21 mouse cellular contexts compared by ENCODE assay signal in the genomic region with DNA sequence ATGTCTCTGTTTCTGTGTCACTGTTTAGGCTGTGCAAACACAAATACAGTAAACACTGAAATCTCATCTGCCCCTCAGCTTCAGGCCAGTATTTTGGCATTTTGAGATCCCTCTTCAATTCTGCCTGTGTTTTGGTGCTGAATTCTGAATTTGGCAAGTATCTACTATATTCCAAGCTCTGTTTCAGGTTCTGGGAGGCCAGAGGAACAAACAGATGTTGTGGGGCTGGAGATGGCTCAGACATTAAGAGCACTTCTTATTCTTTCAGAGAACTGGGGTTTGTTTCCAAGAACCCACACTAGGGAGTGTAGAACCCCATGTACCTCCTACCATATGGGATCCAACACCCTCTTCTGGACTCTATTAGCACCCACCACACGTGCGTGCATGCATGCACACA.
DNase-seq lines count a peak whose midpoint lies in the region; ATAC-seq and TF ChIP-seq lines count a peak whose summit lies in the region.
"Had no signal": no experiment of that assay in that cellular context is flagged by ENCODE, and none has a peak within 500 bp of the region (broad histone marks: within the 10 kb centered on the region; RNA-seq: fewer than 3 reads in every experiment).

No protein-coding gene starts in this region.

- no peak for TF ChIP-seq CTCF in lung, postnatal 0 days (IDR thresholded peaks at IDR 0.05)
- TF ChIP-seq CTCF in stomach, postnatal 0 days (IDR thresholded peaks at IDR 0.05; ENCODE audit: low read depth) = no peak

- no peaks in the 10 kb centered on the region for H3K27me3 ChIP-seq in lung, postnatal 0 days (replicated peaks; ENCODE audit: insufficient read depth, low read length)
- no peaks in the 10 kb centered on the region for H3K27me3 ChIP-seq in stomach, embryonic 15.5 days (replicated peaks)
- no peaks in the 10 kb centered on the region for H3K27me3 ChIP-seq in stomach, postnatal 0 days (ENCODE audit: control insufficient read depth, insufficient read depth, low read length)
- H3K27me3 ChIP-seq: embryonic facial prominence, embryonic 12.5 days; forebrain, embryonic 13.5 days; forebrain, embryonic 15.5 days had no signal

- no peak overlapping the region for H3K9ac ChIP-seq in lung, postnatal 0 days (replicated peaks; ENCODE audit: low read depth)
- no peak overlapping the region for H3K9ac ChIP-seq in stomach, embryonic 15.5 days
- H3K9ac ChIP-seq in stomach, postnatal 0 days (ENCODE audit: low read length) = no peak overlapping the region
- H3K9ac ChIP-seq: embryonic facial prominence, embryonic 12.5 days; forebrain, embryonic 13.5 days; forebrain, embryonic 15.5 days had no signal

- no peaks in the 10 kb centered on the region for H3K4me1 ChIP-seq in lung, postnatal 0 days (ENCODE audit: insufficient read depth, low read depth, low read length)
- H3K4me1 ChIP-seq in stomach, embryonic 15.5 days = no peaks in the 10 kb centered on the region
- no peaks in the 10 kb centered on the region for H3K4me1 ChIP-seq in stomach, postnatal 0 days (replicated peaks; ENCODE audit: control insufficient read depth, insufficient read depth)
- H3K4me1 ChIP-seq: embryonic facial prominence, embryonic 10.5 days; forebrain, embryonic 13.5 days; forebrain, embryonic 15.5 days had no signal

- H3K4me2 ChIP-seq in lung, postnatal 0 days (replicated peaks; ENCODE audit: low read depth, low read length) = no peak overlapping the region
- H3K4me2 ChIP-seq in stomach, embryonic 15.5 days = no peak overlapping the region
- no peak overlapping the region for H3K4me2 ChIP-seq in stomach, postnatal 0 days (replicated peaks; ENCODE audit: low read depth)
- H3K4me2 ChIP-seq: embryonic facial prominence, embryonic 12.5 days; forebrain, embryonic 13.5 days; forebrain, embryonic 15.5 days had no signal

- no peak overlapping the region for H3K27ac ChIP-seq in lung, postnatal 0 days (ENCODE audit: low read length)
- 0 out of 2 replicates have a peak overlapping the region, but pooled peaks have one; percentile 9 for H3K27ac ChIP-seq in stomach, embryonic 15.5 days
- no peak overlapping the region for H3K27ac ChIP-seq in stomach, postnatal 0 days (replicated peaks)
- H3K27ac ChIP-seq: embryonic facial prominence, embryonic 10.5 days; embryonic facial prominence, embryonic 12.5 days; forebrain, embryonic 13.5 days; forebrain, embryonic 15.5 days had no signal

- no peak for TF ChIP-seq EP300 in lung, postnatal 0 days (IDR thresholded peaks at IDR 0.05)
- TF ChIP-seq EP300 in stomach, postnatal 0 days (optimal IDR thresholded peaks at IDR 0.05) = no peak

- H3K9me3 ChIP-seq in lung, postnatal 0 days (ENCODE audit: low read length) = no peaks in the 10 kb centered on the region
- H3K9me3 ChIP-seq in stomach, embryonic 15.5 days = no peaks in the 10 kb centered on the region
- no peaks in the 10 kb centered on the region for H3K9me3 ChIP-seq in stomach, postnatal 0 days (ENCODE audit: control insufficient read depth, low read length)
- H3K9me3 ChIP-seq: embryonic facial prominence, embryonic 10.5 days; embryonic facial prominence, embryonic 12.5 days; forebrain, embryonic 13.5 days; forebrain, embryonic 15.5 days had no signal

- DNase-seq in heart, adult 8-10 months (ENCODE audit: low spot score) = peak; percentile 13
- DNase-seq in heart, postnatal 10 days = no peak
- peak; percentile 8 for DNase-seq in lung, postnatal 0 days (ENCODE audit: low spot score)
- DNase-seq in lung, postnatal 25 days (ENCODE audit: low spot score) = no peak
- no peak for DNase-seq in stomach, postnatal 0 days (ENCODE audit: low spot score)
- DNase-seq in MN1 (ENCODE audit: low spot score) = no peak
- DNase-seq: adrenal gland, adult 8-10 months; adrenal gland, postnatal 14 days; adrenal gland, postnatal 36 days; cerebellum, adult 11-12 months; cerebellum, adult 2 months; cerebellum, adult 9-10 months; cerebellum, postnatal 10 days; cerebellum, postnatal 25 days had no signal

- 95% methylated on average over 2 of the region's 2 CpGs for WGBS in lung, postnatal 0 days
- WGBS in stomach, embryonic 15.5 days = 90% methylated on average over 2 of the region's 2 CpGs
- WGBS in stomach, postnatal 0 days = 77% methylated on average over 2 of the region's 2 CpGs

- no peak overlapping the region for H3K4me3 ChIP-seq in lung, postnatal 0 days (ENCODE audit: low read depth, low read length)
- no peak overlapping the region for H3K4me3 ChIP-seq in stomach, embryonic 15.5 days (replicated peaks)
- no peak overlapping the region for H3K4me3 ChIP-seq in stomach, postnatal 0 days (ENCODE audit: low read depth, low read length)
- H3K4me3 ChIP-seq: embryonic facial prominence, embryonic 10.5 days; embryonic facial prominence, embryonic 12.5 days; forebrain, embryonic 13.5 days; forebrain, embryonic 15.5 days had no signal

- no peaks in the 10 kb centered on the region for H3K36me3 ChIP-seq in lung, postnatal 0 days (ENCODE audit: insufficient read depth, low read length)
- H3K36me3 ChIP-seq in stomach, embryonic 15.5 days = no peaks in the 10 kb centered on the region
- no peaks in the 10 kb centered on the region for H3K36me3 ChIP-seq in stomach, postnatal 0 days (ENCODE audit: control insufficient read depth, insufficient read depth, low read length)
- H3K36me3 ChIP-seq: embryonic facial prominence, embryonic 10.5 days; embryonic facial prominence, embryonic 12.5 days; forebrain, embryonic 15.5 days had no signal

- intact Hi-C loops in heart, postnatal 10 days (cut with DNase I) = no loop called here

- ATAC-seq in lung, postnatal 0 days = no peak
- no peak for ATAC-seq in stomach, embryonic 15.5 days (ENCODE audit: insufficient read depth, low FRiP score, low read depth)
- no peak for ATAC-seq in stomach, postnatal 0 days (ENCODE audit: low FRiP score, low TSS enrichment)
- ATAC-seq: activated CD4-positive, CD25-positive, alpha-beta regulatory T cell, adult 4 months; forebrain, embryonic 13.5 days; forebrain, embryonic 15.5 days; Patski had no signal

Comparison
In these comparisons a context has a peak if more than half of its experiments do, and no peak if none do; other contexts are left out.
1. DNase-seq: peak in heart, adult 8-10 months (single experiment) and lung, postnatal 0 days (single experiment); none in heart, postnatal 10 days (0 of 2), lung, postnatal 25 days (single experiment), stomach, postnatal 0 days (single experiment) and MN1 (single experiment).